Comparison of ENCODE assay signal across 12 mouse cellular contexts in genomic region chr9:103124746-103125145, GRCm38 (mm10).
"Had no signal": no experiment of that assay in that cellular context is flagged by ENCODE, and none has a peak within 500 bp of the region (broad histone marks: within the 10 kb centered on the region; RNA-seq: fewer than 3 reads in every experiment).

No protein-coding gene starts in this region.

- DNase-seq: retina, postnatal 1 day; right cerebral cortex, adult 18-20 months; right cerebral cortex, postnatal 14 days; right cerebral cortex, postnatal 25 days; right cerebral cortex, postnatal 4 days; spleen, adult 18-20 months; thymus, adult 18-20 months; thymus, adult 2 months; thymus, postnatal 14 days; thymus, postnatal 25 days; thymus, postnatal 36 days; thymus, postnatal 4 days had no signal
